Mouse (Mus musculus) spleen, adult 2 months (tissue): ENCODE measurements at regions not wholly inside any gene's neighbourhood (a gene's known extent, or its start where the extent isn't known, plus 50 kb on each side); places are given as distances from the start of the nearest gene placed in this dataset.

ENCODE experiments used
- CTCF ChIP-seq: fragments of 200-500 bp; IDR thresholded peaks from 2 replicates; pipeline ENCODE4 v1.5.1; 2011; ENCODE audit warnings: mild to moderate bottlenecking, inconsistent platforms; ENCODE audit not compliant: insufficient read depth, insufficient read length, insufficient replicate concordance; ENCODE audit errors: extremely low read depth
- POLR2A ChIP-seq: fragments of 200-500 bp; IDR thresholded peaks from 2 replicates; pipeline ENCODE4 v1.6.1; 2011; ENCODE audit warnings: low read depth, low read length, inconsistent platforms

GRCm38 (mm10) chr2:34105271-34106051 is 217.7 kb upstream of the Mvb12b start:
- TF ChIP-seq CTCF: no peak
- no peak for TF ChIP-seq POLR2A
